Mouse (Mus musculus): ENCODE data around the gene Lrrfip1.

The Lrrfip1 gene

DNA sequence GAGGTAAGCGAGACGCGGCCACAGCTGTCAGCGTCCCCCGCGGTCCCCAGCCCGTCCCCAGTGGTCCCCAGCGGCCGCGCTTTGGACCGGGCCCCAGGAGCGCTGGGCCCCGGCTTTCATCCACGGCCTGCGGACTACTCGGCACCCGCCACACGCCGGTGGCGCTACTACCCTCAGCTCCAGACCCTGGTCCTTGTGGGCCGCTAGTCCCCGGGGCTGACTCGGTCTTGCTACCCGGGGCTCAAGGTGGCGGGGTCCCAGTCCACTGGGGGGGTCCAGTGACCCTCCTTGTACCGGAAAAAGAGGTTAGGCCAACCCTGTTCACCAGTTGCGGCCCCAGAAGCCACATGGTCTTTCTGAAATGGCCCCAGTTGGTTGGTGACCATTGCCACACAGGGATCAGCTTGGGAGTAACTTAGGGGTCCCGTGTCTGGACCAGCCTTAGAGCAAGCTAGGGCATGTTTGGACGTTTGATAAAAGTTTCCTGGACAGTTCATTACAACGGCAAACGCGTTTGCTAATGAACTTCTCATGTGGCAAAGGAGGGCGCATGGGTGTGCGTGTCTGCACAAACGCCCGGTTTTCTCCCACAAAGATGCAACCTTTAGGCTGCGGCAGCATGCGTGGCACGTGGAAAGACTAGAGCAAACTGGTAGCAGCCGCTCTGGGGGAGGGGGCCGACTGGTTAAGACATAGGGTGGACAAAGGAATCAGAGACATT, 514 bp downstream of the Lrrfip1 start:
- no peak for DNase-seq (ENCODE audit: low spot score in 2 of 2)

DNA sequence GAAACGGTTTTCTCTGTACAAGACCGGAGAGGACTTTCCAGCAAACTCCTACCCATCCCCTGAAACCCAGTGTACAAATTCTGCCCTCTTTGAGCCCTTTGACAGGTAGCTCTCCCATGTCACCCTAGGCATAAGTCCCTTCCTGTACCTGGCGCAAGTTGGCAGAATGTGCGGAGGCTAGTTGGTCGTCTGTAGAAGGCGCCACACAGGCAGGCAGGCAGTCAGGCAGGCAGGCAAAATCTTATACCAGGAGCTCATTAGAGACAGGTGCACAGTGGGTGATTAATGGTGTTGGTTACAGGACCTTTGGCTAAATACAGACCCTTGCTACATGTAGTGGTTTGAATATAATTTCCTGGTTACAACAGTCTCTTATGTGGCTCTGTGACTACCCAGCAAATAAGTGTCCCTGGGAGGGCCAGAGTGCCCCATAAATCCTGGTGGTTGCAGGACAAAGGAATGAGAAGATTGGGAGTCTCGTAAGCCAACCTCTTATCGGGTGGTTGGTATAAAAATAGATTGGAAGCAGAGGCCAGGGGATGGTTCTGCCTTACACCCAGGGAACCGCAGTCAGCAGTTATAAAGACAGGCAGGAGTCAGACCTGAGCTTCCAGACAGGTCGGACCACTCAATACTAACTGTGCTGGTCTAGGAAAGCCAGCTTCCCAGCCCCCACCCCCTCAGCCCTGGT, 1.5 kb downstream of the Lrrfip1 start:
- DNase-seq (ENCODE audit: low spot score in 2 of 2) = peak in 1 of 2 experiments; percentile 62

DNA sequence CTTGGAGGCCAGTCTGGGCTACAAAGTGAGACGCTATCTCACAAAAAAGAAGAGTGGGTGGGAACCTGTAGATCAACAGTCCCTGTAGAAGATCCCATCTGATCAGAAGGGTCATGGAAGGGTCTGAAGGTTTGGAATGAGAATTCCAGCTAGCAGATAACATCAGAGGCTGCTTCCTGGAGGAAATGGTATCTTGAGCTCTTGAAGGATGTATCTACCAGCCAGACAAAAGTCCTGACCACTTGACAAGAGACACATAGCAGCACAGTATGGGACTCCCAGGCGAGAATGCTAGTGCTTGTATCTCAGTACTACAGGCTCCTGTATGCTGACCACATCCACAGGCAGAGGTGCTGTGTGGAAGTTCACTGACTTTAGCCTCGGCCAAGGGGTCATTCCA, 2.6 kb downstream of the Lrrfip1 start:
- no peak for DNase-seq (ENCODE audit: low spot score in 2 of 2)

DNA sequence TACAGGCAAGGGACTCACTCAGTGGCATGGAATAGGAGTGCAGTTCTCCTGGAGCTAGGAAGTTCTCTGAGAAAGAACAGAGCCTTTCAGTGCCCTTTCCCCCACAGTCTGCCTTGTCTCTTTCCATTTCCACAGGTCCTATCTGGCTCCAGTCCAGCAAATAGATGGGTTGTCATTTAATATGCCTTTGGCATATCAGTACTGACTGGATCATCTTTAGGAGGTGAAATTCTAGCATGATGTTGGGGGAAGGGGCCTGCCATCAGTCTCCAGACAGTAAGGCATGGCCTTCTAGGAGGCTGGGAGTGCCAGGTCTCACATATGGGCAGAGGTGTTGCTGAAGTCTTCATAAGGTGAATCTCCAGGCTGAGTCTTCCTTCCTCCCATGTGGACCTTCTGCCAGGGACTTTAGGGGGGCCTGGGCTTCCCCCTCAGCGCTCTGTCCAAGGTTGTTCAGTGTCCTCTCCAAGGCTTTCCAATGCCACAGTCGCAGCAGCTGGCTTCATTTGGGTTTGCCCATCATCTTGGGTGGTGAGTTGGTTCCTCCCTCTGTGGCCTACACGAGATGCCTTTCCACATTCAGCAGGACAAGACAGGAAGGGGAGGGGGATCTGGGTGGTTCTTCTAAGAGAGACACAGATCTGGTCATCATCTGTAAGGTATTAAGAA, 3.5 kb downstream of the Lrrfip1 start:
- DNase-seq (ENCODE audit: low spot score in 2 of 2) = no peak

DNA sequence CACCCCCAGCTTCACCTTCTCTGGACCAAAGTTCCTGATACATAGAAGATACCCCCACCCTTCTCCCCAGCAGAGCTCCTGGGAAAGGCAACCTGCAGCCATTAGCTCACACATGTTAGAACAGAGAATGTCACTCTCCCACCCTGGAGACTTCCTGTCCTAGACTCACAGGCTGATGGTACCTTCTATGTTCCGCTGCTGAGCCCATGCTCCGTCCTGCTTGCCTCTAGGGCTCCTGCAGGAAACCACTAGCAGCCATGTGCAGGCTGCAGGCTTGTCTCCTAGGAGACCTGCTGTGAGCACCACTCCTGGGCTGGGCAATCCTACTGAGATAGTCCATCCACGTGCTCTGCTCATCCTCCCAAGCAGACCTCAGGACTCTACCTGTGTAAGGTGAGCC, 4.1 kb downstream of the Lrrfip1 start:
- no peak for DNase-seq (ENCODE audit: low spot score in 2 of 2)

DNA sequence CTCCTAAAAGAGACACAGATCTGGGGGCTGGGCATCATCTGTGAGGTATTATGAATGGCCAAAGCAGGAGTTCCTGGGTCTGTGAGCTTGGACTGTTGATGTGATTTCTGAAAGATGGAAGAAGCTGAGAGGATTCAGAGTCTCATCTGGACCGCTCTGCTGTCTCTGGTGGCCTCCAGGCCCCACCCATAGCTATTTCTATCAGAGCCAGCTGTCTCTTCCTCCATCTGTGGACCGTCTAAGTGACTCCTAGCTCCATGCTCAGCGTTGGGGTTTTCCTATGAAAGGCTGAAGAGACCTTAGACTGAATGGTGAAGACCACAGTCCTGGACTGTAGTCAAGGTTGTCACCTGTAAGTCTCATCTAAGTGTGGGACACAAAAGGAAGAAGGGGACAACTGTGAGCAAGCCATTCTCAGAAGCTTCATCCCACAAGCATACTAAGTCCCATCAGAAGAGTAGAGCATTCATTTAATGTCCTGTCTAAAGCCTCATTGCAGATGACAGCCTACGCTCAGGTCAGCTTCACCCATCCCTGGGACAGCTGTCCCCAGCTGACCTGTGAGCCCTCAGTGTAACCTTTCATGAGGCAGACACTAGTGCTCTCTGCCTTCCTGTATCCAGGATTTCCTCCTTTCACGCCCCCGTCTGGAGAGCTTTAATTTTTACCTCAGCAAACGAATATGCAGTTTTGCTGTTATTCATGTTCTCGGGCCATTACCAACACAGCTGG, 5.2 kb downstream of the Lrrfip1 start:
- DNase-seq (ENCODE audit: low spot score in 2 of 2) = no peak

DNA sequence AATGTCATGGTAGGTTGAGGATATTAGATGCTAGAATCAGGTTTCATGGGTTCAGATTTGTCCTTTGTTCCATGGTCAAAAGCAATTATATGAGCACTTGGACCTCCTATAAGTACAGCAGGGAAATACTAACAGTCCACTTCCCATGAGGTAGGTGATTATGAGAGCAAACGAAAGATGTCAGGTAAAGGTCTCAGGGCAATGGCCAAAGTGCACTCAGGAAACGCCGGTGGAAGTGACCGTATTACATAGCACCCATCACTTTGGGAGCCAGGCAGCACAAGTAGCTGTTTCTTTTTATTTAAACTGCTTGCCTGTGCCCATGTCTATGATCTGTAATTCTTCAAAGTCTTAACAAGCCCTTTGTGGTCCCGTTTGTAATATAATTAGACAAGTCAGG, 7.5 kb downstream of the Lrrfip1 start:
- DNase-seq (ENCODE audit: low spot score in 2 of 2) = no peak

DNA sequence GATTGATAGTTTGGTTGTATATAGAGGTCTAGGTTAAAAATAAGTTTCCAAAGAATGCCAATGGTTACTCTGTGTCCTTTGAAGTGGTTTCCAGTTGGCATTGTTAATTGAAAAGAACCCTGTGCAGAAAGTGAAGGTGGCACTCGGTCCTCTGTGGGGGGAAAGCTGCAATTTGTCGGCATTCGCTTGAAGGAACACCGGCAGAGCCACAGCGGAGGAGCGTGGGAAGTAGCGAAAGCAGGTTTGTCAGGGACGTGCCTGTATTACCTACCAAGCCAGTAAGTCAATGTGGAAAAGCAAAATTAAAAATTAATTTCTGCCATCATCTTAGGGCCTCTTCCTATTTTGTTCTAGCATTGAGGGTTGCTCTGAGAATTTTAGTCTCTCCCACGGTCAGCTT, 8.2 kb downstream of the Lrrfip1 start:
- DNase-seq (ENCODE audit: low spot score in 2 of 2) = no peak

DNA sequence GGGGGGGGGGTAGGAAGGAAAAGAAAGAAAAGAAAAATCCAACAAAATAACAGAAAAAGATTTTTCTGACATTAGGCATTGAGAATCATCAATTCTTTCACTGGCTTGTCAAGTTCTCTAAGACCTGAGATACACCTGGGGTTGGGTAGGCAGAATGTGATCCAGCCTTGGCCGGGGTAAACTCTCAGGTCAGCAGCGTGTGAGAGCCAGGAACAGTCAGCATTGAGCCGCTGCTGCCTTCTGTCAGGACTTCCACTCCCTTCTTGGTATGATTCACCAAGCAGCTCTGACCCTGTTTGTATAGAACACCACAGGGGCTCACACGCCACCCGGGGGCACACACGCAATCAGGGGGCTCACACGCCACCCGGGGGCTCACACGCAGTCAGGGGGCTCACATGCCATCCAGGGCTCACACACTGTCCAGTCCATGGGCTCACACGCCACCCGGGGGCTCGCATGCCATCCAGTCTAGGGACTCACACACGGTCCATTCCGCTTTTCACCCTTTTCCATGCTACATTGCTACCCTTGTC, 9.7 kb downstream of the Lrrfip1 start:
- DNase-seq (ENCODE audit: low spot score in 2 of 2) = no peak

DNA sequence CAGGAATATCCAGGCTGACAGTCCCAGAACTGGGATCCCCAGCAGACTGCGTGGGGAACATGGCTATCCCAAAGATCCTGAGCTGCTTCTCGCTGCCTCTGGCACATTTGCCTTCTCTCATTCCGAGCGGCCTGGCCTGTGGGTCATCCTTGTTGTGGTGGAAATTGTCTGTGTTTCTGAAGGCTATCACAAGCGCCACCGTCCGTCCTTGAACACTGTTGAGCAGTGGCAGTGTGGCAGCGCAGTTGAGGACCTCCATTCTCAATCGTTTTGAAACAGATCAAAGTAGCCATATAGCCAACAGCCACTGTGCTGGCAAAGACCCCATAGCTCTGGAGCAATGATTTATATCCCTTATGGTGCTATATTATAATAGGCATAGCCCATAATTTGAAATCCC, 10.2 kb downstream of the Lrrfip1 start:
- DNase-seq (ENCODE audit: low spot score in 2 of 2) = no peak

DNA sequence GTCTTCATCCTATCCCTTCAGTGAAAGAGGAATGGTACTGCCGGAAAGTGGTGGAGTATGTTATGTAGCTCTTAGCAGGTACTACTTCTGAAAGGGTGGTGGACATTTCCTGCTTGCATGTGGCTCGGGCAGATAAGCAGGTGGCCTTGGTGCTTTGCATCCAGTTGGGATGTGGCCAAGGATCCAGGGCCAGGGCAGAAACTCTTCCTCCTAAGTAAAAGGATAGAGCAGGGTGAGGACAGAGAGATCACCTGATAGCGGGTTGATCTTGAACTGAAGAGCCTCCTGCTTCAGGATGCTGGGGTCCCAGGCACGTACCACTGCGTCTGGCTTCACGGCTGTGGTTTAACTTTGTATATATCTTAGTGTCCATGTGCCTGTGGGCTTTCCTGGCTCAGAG, 10.7 kb downstream of the Lrrfip1 start:
- DNase-seq (ENCODE audit: low spot score in 2 of 2) = no peak

DNA sequence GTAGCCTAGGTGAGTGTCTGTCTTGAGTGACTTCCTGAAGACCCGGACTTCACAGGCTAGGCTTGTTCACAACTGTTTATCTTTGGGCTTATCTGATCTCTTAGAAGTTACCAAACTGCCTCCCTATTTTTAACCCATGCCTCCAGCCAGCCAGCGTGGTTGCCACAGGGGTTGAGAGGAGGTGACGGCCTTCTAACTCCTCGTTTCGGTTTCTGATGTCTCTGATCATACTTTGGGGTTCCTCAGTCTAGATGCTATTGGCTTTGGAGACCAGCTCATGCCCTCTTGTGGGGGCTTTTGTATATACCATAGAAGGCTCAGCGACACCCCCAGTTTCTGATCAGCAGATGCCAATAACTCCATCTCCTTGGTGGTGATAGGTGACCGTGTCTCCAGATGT, 11.7 kb downstream of the Lrrfip1 start:
- DNase-seq (ENCODE audit: low spot score in 2 of 2) = no peak

DNA sequence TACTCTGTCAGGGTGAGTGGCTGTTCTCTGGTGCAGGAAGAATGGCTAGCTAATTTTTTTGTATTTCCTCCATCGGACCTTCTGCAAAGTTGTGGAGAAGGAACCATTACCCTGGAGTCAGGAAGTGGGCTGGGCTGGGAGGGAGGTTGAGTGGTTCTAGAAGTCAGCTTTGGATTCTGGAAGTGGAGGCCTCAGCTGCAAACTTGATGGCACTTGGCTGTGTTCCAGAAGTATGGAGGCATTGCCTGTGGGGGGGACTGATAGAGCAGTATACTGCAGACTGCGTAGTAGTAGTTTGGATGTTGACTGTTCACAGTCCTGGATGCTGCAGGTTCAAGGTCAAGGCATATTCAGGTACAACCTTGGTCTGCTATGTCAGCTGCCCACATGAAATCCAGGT, 12.2 kb downstream of the Lrrfip1 start:
- no peak for DNase-seq (ENCODE audit: low spot score in 2 of 2)

DNA sequence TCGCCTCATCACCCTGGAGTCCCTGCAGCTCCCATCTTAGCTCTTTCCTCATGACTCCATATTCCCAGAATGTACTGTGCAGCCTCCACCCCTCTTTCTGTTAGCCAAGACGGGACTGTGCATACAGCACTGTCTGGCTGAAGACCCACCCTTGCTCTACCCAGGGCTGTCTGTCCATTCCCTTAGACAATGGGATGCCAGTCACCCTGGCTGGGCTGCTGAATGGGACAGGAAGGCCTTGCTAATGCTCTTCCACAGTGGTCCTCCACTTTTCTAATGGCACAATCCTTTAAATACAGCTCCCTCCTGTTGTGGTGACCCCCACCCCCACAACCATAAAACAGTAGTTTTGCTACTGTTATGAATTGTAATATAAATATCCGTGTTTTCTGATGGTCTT, 12.8 kb downstream of the Lrrfip1 start:
- DNase-seq (ENCODE audit: low spot score in 2 of 2) = no peak

DNA sequence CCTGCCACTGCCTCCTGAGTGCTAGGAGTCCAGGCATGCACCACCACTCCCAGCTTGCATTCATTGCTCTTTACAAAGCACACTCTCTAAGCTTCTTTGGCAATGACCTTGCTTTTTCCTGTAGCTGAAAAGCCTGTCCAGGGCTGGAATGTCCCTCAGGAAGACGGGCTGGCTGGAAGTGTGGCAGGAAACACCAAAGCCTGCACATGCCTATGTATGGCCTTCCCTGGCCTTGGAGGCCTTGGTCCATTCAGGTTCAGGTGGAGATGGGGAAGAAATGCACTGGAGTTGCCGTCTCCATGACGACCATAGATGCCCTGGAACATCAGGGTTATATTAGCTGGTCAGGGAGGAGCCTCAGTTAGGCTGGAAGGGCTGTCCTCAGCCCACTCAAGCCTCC, 15.3 kb downstream of the Lrrfip1 start:
- peak in 1 of 2 experiments; percentile 78 for DNase-seq (ENCODE audit: low spot score in 2 of 2)

DNA sequence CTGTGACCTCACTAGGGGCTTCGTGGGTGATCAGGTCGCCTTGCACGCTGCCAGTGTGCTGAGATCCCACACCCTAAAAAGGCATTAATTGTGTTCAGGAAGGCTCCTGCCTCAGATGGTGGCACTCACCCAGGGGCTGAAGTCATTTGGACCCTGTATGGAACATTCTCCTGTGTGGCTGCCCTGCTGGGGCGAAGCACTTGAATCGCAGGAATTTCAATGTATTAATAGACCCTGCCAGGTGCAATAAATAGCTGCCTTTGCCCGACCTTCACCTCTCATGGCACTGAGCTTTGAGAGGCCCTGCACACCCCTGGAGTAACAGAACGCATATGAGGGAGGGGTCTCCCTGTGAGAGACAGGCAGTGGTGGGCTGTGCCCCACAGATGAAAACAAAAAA, 17.0 kb downstream of the Lrrfip1 start:
- DNase-seq (ENCODE audit: low spot score in 2 of 2) = peak; percentile 73 to 79

DNA sequence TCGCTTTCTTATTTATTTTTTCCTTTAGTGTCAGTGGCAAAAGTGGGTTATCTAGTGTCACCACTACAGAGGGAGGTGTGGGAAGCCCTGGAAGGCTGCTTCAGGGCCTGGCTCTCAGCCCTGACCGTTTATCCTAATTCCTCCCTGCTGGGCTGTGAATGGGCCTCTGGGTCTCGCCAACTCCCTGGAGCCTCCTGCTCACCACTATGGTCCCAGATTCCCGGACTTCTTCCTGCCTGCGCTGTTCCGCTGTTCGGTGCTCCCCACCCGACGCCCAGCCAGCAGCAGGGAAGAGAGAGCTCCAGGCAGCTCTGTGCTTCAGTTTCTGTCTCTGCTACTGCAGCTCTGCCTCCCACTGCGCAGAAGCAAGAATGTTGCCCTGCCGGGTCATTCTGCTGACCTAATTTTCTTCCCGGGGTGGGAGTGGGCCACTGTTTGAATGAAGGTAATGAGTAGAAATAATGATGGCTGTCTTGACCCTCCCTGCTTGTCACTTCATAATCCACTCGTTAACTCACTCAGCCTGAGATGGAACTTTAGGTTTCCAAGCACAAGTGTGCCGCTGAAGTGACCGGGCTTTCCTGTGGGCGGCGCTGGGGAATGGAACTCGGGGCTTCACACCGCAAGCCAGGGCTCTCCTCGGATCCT, 18.7 kb downstream of the Lrrfip1 start:
- DNase-seq (ENCODE audit: low spot score in 2 of 2) = peak; percentile 76 to 77

DNA sequence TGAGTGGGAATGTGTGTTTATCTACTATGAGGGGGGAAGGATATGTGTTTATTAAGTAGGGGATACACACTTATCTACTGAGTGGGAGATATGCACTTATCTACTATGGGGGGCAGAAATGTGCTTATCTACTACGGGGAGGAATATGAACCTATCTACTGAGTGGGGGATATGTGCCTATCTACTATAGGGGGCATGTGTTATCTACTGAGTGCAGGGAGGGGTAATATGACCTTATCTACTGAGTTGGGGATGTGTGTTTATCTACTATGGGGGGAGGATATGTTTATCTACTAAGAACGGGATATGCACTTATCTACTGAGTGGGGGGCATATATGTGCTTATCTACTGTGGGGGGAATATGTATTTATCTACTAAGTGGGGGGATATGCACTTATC, 20.8 kb downstream of the Lrrfip1 start:
- no peak for DNase-seq (ENCODE audit: low spot score in 2 of 2)

DNA sequence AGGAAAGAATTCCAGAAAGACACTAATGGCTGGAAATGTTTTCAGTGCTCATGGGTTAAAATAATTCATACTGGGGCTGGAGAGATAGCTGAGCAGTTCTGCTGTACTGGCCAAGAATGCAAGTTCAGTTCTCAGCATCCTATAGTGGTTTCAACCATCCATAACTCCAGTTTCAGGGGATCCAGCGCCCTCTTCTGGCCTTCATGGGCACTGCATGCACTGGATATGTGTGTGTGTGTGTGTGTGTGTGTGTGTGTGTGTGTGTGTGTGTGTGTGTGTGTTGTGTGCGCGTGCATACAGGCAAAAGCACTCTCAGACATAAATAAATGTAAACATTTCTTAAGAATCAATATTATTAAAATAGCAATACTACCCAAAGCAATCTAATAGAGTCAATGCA, 22.8 kb downstream of the Lrrfip1 start:
- DNase-seq (ENCODE audit: low spot score in 2 of 2) = no peak

DNA sequence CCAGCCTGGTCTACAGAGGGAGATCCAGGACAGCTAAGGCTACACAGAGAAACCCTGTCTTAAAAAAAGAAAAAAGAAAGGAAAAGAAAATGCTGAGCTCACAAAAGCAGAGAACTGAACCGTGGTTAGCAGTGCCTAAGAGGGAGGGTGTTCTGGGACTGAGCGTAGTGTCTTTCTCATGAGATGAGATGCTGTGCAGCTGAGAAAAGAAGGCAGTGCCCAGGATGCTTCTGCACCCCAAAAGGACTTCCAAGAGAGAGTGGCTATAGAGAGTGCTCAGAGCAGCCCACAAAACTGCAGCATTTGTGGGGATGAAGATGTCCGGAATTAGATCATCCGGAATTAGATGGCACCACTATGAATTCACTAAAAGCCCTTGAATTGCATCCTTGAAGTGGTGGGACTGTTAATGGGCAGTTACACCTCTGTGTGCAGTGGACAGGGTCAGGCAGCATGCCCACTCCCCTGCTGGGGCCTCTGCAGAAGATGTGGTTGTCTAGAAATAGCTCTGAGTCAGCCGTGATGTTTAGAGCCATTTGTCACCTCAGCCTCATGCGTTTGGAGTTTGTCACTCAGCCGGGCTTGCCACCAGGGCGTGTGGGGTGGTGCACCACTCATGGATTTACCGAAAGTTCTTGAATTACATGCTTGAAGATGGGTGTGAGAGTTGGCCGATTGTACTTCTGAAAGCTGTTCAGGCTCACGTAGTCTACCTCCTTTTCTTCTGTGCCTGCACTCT, 23.8 kb downstream of the Lrrfip1 start:
- DNase-seq (ENCODE audit: low spot score in 2 of 2) = no peak

DNA sequence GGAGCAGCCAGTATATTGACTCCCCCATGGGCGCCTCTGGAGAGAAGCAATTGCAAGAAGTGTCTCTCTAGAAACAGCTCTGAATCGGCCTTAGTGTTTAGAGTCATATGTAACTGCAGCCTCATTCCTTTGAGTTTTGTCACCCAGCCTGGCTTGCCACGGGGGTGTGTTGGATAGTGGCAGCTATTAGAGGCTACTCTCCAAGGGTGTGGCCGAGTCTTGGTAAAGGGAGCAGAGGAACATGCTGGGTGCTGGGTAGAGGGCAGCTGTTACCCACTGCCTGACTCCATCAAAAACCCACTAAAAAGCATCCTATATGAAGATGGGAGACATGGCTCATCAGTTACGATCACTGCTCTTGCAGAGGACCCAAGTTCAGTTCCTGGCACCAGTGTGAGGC, 24.7 kb downstream of the Lrrfip1 start:
- DNase-seq (ENCODE audit: low spot score in 2 of 2) = no peak
